Comparison of ENCODE assay signal across 15 mouse cellular contexts in genomic region chr1:163386196-163386595, GRCm38 (mm10).
"Had no signal": no experiment of that assay in that cellular context is flagged by ENCODE, and none has a peak within 500 bp of the region (broad histone marks: within the 10 kb centered on the region; RNA-seq: fewer than 3 reads in every experiment).

No protein-coding gene starts in this region.

- H3K9ac ChIP-seq: liver, embryonic 15.5 days; lung, embryonic 14.5 days; neural tube, embryonic 15.5 days had no signal

- H3K27me3 ChIP-seq: liver, embryonic 15.5 days; neural tube, embryonic 15.5 days had no signal

- H3K9me3 ChIP-seq: limb, embryonic 10.5 days; liver, embryonic 15.5 days; midbrain, embryonic 10.5 days; neural tube, embryonic 15.5 days had no signal

- DNase-seq: kidney, postnatal 25 days; lung, embryonic 14.5 days; lung, postnatal 10 days; lung, postnatal 4 days; midbrain, embryonic 14.5 days; right cerebral cortex, adult 18-20 months; right cerebral cortex, postnatal 25 days; thymus, postnatal 4 days had no signal

- H3K4me2 ChIP-seq: liver, embryonic 11.5 days; liver, embryonic 15.5 days; lung, embryonic 14.5 days; neural tube, embryonic 15.5 days had no signal

- H3K27ac ChIP-seq: limb, embryonic 10.5 days; liver, embryonic 15.5 days; midbrain, embryonic 10.5 days; neural tube, embryonic 15.5 days; stomach, postnatal 0 days had no signal

- H3K4me1 ChIP-seq: liver, embryonic 15.5 days; midbrain, embryonic 10.5 days; neural tube, embryonic 15.5 days had no signal

- H3K4me3 ChIP-seq: limb, embryonic 10.5 days; liver, embryonic 15.5 days; midbrain, embryonic 10.5 days; myocyte; neural tube, embryonic 15.5 days had no signal
